Mouse (Mus musculus) liver, adult (tissue): ENCODE data around the gene Cfap99.

ENCODE experiments used
- GATA4 ChIP-seq: IDR thresholded peaks from 2 replicates; pipeline ENCODE4 v1.6.1; 2014; ENCODE audit warnings: mild to moderate bottlenecking, low read length; ENCODE audit not compliant: insufficient replicate concordance

Gene Cfap99

GRCm38 (mm10) chr5:34269921-34270465 is 18.4 kb upstream of the Cfap99 start:
- no peak for TF ChIP-seq GATA4

GRCm38 (mm10) chr5:34271743-34272142 is 16.7 kb upstream of the Cfap99 start:
- no peak for TF ChIP-seq GATA4

GRCm38 (mm10) chr5:34273251-34273681 is 15.1 kb upstream of the Cfap99 start:
- TF ChIP-seq GATA4 = no peak

GRCm38 (mm10) chr5:34274268-34274667 is 14.1 kb upstream of the Cfap99 start:
- TF ChIP-seq GATA4 = no peak

- TF ChIP-seq GATA4 = no peak
Observed at GRCm38 (mm10) chr5:34274676-34275293, 13.6 kb upstream of the Cfap99 start.

GRCm38 (mm10) chr5:34276191-34276590 is 12.2 kb upstream of the Cfap99 start:
- no peak for TF ChIP-seq GATA4

- no peak for TF ChIP-seq GATA4
Observed at GRCm38 (mm10) chr5:34276746-34277145, 11.7 kb upstream of the Cfap99 start.

GRCm38 (mm10) chr5:34278058-34278457 is 10.3 kb upstream of the Cfap99 start:
- TF ChIP-seq GATA4 = no peak

GRCm38 (mm10) chr5:34279214-34279613 is 9.2 kb upstream of the Cfap99 start:
- TF ChIP-seq GATA4 = no peak

- TF ChIP-seq GATA4 = no peak
Observed at GRCm38 (mm10) chr5:34280976-34281375, 7.4 kb upstream of the Cfap99 start.

GRCm38 (mm10) chr5:34283355-34283754 is 5.0 kb upstream of the Cfap99 start:
- no peak for TF ChIP-seq GATA4

GRCm38 (mm10) chr5:34284156-34284750 is 4.1 kb upstream of the Cfap99 start:
- TF ChIP-seq GATA4 = no peak

GRCm38 (mm10) chr5:34285285-34285684 is 3.1 kb upstream of the Cfap99 start:
- no peak for TF ChIP-seq GATA4

GRCm38 (mm10) chr5:34286516-34286915 is 1.9 kb upstream of the Cfap99 start:
- no peak for TF ChIP-seq GATA4

GRCm38 (mm10) chr5:34287001-34287837 is 1.2 kb upstream of the Cfap99 start:
- no peak for TF ChIP-seq GATA4

GRCm38 (mm10) chr5:34287838-34288145 is 608 bp upstream of the Cfap99 start:
- no peak for TF ChIP-seq GATA4
